Mouse (Mus musculus): Measurements from ENCODE around the gene Padi2.

The Padi2 gene

GRCm38 (mm10) chr4:140959128-140959679 lies 53.1 kb downstream of the Padi2 start:
- DNase-seq (ENCODE audit: low read depth, low spot score): no peak

DNA sequence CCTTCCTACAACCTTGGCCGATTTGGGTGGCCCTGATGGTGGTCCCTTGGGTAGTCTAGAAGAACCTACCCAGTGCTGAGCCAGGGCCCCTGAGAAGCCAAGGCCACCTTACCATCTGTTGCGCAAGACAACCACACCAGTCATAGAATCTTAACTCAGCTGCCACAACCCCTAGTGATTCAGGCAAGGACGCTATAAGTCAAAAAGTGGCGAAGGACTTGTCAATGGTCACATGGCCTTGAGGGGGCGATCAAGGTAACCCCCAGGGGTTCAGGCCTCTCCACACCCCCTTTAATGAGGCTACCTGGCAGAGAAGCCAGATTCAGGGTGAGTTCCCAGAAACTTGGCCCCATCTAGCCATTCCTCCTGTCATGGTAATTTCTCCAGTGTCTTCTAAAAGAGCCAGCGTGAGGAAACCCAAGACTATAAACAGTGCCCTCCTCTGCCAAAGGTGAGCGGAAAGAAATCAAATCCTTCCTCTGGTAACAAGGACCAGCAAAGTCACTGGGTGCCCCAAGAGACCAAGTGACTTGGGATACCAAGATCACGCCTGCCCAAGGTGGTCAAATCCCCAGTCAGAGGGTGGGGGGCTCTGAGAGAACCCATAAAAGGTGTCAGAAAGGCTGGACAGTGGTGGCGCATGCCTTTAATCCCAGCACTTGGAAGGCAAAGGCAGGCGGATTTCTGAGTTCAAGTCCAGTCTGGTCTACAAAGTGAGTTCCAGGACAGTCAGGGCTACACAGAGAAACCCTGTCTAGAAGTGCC lies 53.8 kb downstream of the Padi2 start:
- DNase-seq (ENCODE audit: low read depth, low spot score): no peak

GRCm38 (mm10) chr4:140960781-140961466 lies 54.8 kb downstream of the Padi2 start, which contains the start of gene Sdhb:
Gene Sdhb (plus strand): TSS chr4:140961203.
- peak; percentile 95 for DNase-seq (ENCODE audit: low read depth, low spot score)

DNA sequence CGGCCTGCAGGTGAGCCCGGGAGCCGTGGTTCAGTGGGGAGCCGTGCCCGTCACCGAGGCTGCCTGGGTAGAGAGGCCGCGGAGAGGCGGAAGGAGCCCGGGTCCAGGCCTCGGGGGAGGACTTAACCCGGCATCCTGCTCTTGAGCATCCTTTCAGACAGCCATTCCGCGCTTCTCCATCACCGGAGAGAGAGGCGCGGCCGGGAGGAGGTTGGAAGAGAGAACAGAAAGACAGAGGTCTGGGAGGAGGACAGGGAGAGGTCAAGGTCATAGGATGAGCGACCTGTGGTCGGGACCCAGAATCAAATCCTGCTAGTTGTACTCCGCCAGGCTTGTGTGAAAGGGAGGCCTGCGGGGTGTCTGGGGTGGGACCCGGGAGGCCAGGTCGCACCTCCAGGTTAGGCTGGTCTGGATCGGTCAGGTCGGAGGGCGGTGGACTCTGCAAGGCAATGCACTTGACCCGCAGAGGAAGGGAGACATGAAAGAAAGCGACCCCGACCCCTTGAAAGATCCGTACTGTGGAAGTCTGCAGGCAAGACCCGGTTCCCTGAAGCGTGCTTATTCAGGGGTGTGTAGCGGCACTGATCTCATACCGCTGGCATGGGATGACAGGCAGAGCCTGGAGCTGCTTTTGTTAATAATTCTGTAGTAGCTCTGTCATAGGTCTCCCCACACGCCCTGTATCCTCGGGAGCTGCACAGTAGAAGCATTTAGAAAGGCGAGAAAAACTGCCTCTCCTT lies 55.5 kb downstream of the Padi2 start:
- DNase-seq (ENCODE audit: low read depth, low spot score): no peak

DNA sequence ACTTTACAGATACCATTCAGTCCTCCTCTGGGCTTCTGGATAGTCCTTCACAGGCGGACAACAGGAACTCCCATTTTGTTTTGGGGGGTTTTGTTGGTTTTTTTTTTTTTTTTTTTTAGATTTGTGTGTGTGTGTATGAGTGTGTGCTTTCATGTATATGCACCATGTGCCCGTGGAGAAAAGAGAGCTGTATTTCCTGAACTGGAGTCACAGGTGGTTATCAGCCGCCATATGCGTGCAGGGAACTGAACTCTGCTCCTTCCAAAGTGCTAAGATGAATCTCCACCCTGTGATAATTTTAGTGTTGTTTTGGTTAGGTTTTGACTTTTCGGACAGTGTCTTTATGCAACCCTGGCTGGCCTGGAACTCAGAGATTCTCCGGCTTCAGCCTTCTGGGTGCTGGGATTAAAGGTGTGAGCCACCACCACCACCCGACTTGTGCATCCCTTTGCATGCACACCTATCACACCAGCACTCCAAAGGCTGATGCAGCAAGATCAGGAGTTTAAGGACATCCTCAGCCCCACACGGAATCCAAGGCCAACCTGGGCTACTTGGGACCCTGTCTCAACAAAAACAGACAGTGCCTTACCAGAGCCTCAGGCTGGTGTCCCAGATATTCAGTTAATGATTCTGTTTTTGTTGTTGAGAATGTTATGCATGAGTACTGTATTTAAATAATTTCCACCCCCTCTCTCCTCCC lies 56.2 kb downstream of the Padi2 start:
- DNase-seq (ENCODE audit: low read depth, low spot score): no peak

DNA sequence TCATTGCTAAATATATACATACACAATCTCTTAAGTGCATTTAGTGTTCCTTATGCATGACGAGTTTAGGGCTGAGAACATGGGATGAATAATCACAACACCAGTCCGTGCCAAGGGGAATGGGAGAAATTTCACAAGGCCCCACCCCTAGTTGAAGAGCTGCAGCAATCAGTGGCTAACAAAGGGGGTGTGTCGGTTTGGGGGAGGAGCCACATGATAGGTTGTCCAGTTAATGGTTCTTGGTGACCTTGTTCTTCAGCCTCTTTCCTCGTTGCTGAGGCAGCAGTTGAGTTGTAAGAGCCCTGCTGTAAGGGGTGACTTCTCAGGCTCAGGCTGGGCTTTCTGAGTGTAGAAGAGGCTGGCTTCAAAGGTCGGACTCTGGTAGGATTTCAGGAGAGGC lies 56.8 kb downstream of the Padi2 start:
- no peak for DNase-seq (ENCODE audit: low read depth, low spot score)

DNA sequence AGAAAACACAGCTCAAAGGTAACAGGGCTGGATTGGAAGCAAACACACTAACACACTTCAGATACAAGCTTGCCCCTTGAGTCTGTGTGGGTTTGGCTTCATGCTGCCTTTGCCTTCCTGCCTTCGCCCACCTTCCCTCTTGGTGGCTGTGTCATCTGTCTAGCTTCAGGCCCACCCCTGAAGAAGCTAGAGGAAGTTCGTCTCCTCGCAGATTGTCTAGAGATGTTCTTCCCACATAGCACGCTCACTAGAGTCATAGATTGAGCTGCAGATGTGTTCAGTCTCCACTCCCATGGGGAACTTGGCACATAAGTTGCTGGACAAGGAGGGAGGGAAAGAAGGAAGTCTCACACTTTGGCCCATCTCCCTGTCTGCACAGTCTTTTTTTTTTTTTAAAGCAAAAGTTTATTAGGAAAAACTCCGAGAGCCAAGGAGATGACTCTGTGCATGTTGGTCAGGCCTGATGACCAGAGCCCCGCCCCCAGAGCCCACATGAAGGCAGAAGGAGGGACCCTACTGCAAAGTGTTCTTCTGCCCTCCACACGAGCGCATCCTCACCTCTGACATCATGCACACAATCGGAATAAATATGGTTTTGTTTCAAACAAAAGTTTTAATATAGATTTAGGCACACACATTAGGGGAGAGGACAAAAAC lies 57.9 kb downstream of the Padi2 start:
- no peak for DNase-seq (ENCODE audit: low read depth, low spot score)

DNA sequence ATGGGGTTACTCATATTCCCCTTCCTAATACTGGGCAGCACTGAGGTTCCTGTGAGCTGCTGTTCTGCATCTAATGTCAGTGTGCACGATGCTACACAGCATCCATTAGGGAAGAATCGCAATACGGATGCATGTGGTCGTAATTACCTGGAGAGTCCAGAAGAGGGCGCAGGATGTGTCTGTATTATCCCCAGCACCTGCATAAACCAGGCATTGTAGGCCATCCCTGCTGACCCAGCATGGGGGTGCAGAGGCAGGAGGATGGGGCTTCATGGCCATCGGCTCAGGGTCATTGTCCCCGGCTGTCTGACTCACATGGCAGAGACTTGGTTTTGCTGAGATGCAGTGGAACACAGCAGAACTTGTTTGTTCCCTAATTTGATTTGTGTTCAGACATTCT lies 58.5 kb downstream of the Padi2 start:
- DNase-seq (ENCODE audit: low read depth, low spot score): no peak

- no peak for DNase-seq (ENCODE audit: low read depth, low spot score)
These were observed 61.4 kb downstream of the Padi2 start for GRCm38 (mm10) chr4:140967386-140968159.

- DNase-seq (ENCODE audit: low read depth, low spot score): no peak
These were observed 65.5 kb downstream of the Padi2 start for GRCm38 (mm10) chr4:140971691-140972090.

DNA sequence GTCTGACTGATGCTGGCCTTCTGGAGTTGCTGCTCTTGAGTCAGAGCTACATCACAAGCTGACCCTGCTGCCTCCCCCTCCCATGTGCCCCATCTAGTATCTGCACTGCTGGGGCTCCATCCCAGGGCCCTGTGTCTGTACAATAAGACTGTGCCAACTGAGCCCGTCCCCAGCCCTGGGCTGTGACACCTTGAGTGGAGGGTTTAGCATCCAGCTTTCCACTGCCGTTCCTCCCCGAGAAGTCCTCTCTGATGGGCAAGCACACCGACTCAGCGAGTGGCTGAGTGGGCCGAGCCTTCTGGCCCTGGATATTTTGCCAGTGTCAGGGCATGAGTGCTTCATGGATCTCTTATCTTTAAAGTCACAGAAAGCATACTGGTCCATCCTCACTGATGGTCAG lies 68.3 kb downstream of the Padi2 start:
- no peak for DNase-seq (ENCODE audit: low read depth, low spot score)

- DNase-seq (ENCODE audit: low read depth, low spot score): no peak
These were observed 69.2 kb downstream of the Padi2 start for GRCm38 (mm10) chr4:140975356-140975755.

GRCm38 (mm10) chr4:140977278-140977677 lies 71.1 kb downstream of the Padi2 start:
- no peak for DNase-seq (ENCODE audit: low read depth, low spot score)

GRCm38 (mm10) chr4:140977886-140978692 lies 71.9 kb downstream of the Padi2 start:
- no peak for DNase-seq (ENCODE audit: low read depth, low spot score)

GRCm38 (mm10) chr4:140981605-140982004 lies 75.5 kb downstream of the Padi2 start:
- no peak for DNase-seq (ENCODE audit: low read depth, low spot score)

GRCm38 (mm10) chr4:140982808-140983207 lies 76.7 kb downstream of the Padi2 start:
- no peak for DNase-seq (ENCODE audit: low read depth, low spot score)

DNA sequence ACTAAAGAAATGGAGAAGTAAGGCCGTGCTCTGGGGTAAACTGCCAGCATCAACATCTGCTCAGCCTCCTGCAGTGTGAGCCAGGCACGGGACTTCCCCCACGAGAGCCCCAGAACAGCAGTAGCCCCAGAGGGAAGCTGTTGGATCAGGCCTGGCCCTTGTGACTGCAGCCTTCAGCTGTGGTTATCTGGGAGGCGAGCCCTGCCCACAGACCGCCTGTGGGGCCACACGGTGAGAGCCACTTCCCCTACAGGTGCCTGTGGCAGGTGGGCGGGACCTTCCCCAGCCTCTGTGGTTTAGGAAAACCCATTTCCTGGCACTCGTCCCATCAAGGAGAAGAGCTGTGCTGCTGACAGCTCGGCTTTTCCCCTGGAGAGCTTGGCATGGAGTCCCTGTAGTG lies 77.3 kb downstream of the Padi2 start:
- no peak for DNase-seq (ENCODE audit: low read depth, low spot score)

- DNase-seq (ENCODE audit: low read depth, low spot score): no peak
These were observed 78.4 kb downstream of the Padi2 start for GRCm38 (mm10) chr4:140984544-140984943.

DNA sequence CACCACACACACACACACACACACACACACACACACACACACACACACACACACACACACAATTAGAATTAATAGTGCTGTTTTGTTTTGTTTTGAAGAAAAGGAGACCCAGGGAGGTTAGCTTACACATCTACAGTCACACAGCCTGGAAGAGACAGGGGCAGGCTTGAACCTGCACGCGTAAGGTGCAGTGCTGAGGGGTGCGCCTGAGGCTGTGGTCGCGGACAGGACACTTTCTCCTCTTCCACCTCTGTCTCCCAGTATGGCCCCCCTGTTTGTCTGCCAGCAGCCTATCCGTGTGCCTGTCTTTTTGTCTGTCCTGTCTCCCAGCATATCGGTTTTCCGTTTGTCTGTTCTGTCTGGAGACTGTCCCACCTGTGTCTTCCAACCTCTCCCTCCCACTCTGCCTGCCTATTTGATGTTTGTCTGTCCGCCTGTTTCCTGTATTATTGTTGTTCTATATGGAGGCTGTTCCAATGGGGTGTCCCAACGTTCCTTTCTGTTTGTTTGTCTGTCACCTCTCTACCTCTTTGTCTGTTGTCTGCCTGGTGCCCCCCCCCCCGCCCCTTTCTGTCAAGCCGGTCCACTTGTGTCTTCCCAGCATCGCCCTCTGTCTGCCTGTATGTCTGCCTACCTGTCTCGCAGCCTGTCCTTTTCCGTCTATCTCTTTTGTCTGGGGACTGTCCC lies 80.0 kb downstream of the Padi2 start:
- DNase-seq (ENCODE audit: low read depth, low spot score): no peak

All from WW6 (cell line).